Mouse (Mus musculus) lung, adult 18-20 months (tissue): Measurements from ENCODE around the gene Ints14.

ENCODE experiments used
- DNase-seq, 2 experiments: peaks; one replicate each; pipeline ENCODE4 v3.0.0; 2022; ENCODE audit warnings: mixed read lengths in 2 of 2

Gene Ints14

GRCm38 (mm10) chr9:64960117-64960977 lies at the start of gene Ints14:
TSS of gene Ints14 (plus strand) at chr9:64960905.
- peak; percentile 94 to 95 for DNase-seq

- DNase-seq = no peak
These were observed 47.3 kb upstream of the Ints14 start for GRCm38 (mm10) chr9:64913406-64913805.

GRCm38 (mm10) chr9:64913973-64914372 lies 46.7 kb upstream of the Ints14 start:
- no peak for DNase-seq

GRCm38 (mm10) chr9:64914629-64915028 lies 46.1 kb upstream of the Ints14 start:
- no peak for DNase-seq

GRCm38 (mm10) chr9:64918560-64918959 lies 42.1 kb upstream of the Ints14 start:
- DNase-seq = no peak

- DNase-seq = no peak
These were observed 34.9 kb upstream of the Ints14 start for GRCm38 (mm10) chr9:64925771-64926170.

- peak; percentile 20 to 28 for DNase-seq
These were observed 34.3 kb upstream of the Ints14 start for GRCm38 (mm10) chr9:64926201-64926991.

GRCm38 (mm10) chr9:64930256-64930655 lies 30.4 kb upstream of the Ints14 start:
- DNase-seq = peak in 1 of 2 experiments; percentile 18

- no peak for DNase-seq
These were observed 28.7 kb upstream of the Ints14 start for GRCm38 (mm10) chr9:64931751-64932610.

- peak; percentile 60 to 65 for DNase-seq
These were observed 26.5 kb upstream of the Ints14 start for GRCm38 (mm10) chr9:64934015-64934754.

- DNase-seq = peak; percentile 41 to 70
These were observed 24.2 kb upstream of the Ints14 start for GRCm38 (mm10) chr9:64936508-64936907.

- DNase-seq = no peak
These were observed 23.2 kb upstream of the Ints14 start for GRCm38 (mm10) chr9:64937491-64937890.

GRCm38 (mm10) chr9:64938535-64938934 lies 22.2 kb upstream of the Ints14 start:
- no peak for DNase-seq

- DNase-seq = no peak
These were observed 21.4 kb upstream of the Ints14 start for GRCm38 (mm10) chr9:64939281-64939680.

- no peak for DNase-seq
These were observed 20.9 kb upstream of the Ints14 start for GRCm38 (mm10) chr9:64939790-64940189.

GRCm38 (mm10) chr9:64940731-64941346 lies 19.9 kb upstream of the Ints14 start:
- DNase-seq = no peak

GRCm38 (mm10) chr9:64941650-64942049 lies 19.1 kb upstream of the Ints14 start:
- DNase-seq = no peak

GRCm38 (mm10) chr9:64943997-64944396 lies 16.7 kb upstream of the Ints14 start:
- DNase-seq = no peak

- DNase-seq = no peak
These were observed 13.1 kb upstream of the Ints14 start for GRCm38 (mm10) chr9:64947483-64948095.

- no peak for DNase-seq
These were observed 9.5 kb upstream of the Ints14 start, which contains the start of gene Slc24a1 for GRCm38 (mm10) chr9:64951161-64951657. TSS of gene Slc24a1 (minus strand) at chr9:64951607.

- DNase-seq = peak in 1 of 2 experiments; percentile 43
These were observed 8.7 kb upstream of the Ints14 start for GRCm38 (mm10) chr9:64952055-64952454.
